Mouse (Mus musculus): ENCODE measurements around the gene Pitpnc1.

DNA sequence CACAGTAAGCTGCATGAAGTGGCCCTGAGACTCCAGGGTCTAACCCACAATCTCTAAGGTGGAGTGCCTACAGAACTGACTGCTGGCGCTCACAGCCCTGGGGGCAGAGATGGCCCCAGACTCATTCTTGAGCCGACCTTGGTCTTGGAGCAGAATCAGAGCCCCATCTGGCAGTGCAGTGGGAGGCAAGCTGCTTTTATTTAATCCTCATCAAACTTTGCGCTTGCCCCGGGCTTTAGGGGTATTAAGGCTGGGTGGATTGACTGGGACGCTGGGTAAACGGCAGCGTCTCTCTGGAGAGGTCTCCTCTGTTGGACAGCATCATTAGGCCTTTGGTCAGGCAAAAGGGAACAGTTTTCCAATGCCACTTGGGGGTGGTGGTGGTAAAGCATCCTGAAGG is 211.1 kb downstream of the Pitpnc1 start:
- TF ChIP-seq CTCF (conservative IDR thresholded peaks at IDR 0.05; ENCODE audit: insufficient read depth, insufficient read length, low read depth, low read length) = no peak
- TF ChIP-seq POLR2A (IDR thresholded peaks at IDR 0.05; ENCODE audit: low read depth, low read length) = no peak
